Mouse (Mus musculus): ENCODE measurements around the gene Mthfd1l. TPM values are rescaled to one million over a fixed set of nuclear protein-coding genes. Genes with fewer than 3 reads are reported as not detected.

Gene Mthfd1l
- total and polyA plus RNA-seq, 3 experiments, result 53.4 to 237 (median 89.6) TPM

- Histone ChIP-seq H3K4me3 (ENCODE audit: low read depth, low read length) (no peak overlapping the region), H3K36me3 (replicated peaks) (peaks cover 8% of the 10 kb centered on the region), H3K4me1 (ENCODE audit: insufficient read depth, low read depth, low read length) (no peaks in the 10 kb centered on the region), H3K9me3 (replicated peaks) (no peaks in the 10 kb centered on the region), H3K27me3 (ENCODE audit: insufficient read depth, low read length) (no peaks in the 10 kb centered on the region)
- ATAC-seq (ENCODE audit: extremely low read depth, insufficient number of reproducible peaks, low FRiP score, poor library complexity, severe bottlenecking), result no peak
- TF ChIP-seq GATA1 (IDR thresholded peaks at IDR 0.05; ENCODE audit: borderline replicate concordance, low read length) (no peak), TAL1 (conservative IDR thresholded peaks at IDR 0.05; ENCODE audit: low read depth, low read length) (no peak)
- no peak for DNase-seq (ENCODE audit: low spot score)
Observed at GRCm38 (mm10) chr10:4162976-4163375, 190.1 kb downstream of the Mthfd1l start.

- no peak for ATAC-seq (ENCODE audit: extremely low read depth, insufficient number of reproducible peaks, low FRiP score, poor library complexity, severe bottlenecking)
- Histone ChIP-seq H3K4me3 (ENCODE audit: low read depth, low read length) (no peak overlapping the region), H3K27me3 (ENCODE audit: insufficient read depth, low read length) (0 out of 2 replicates have a peak, but pooled peaks cover 3% of the 10 kb centered on the region), H3K9me3 (replicated peaks) (no peaks in the 10 kb centered on the region), H3K36me3 (replicated peaks) (no peaks in the 10 kb centered on the region), H3K4me1 (ENCODE audit: insufficient read depth, low read depth, low read length) (no peaks in the 10 kb centered on the region)
- DNase-seq (ENCODE audit: low spot score), result no peak
- TF ChIP-seq TAL1 (conservative IDR thresholded peaks at IDR 0.05; ENCODE audit: low read depth, low read length), result no peak
- TF ChIP-seq GATA1 (IDR thresholded peaks at IDR 0.05; ENCODE audit: borderline replicate concordance, low read length), result no peak
- TF ChIP-seq GATA2 (IDR thresholded peaks at IDR 0.05; ENCODE audit: borderline replicate concordance, low read depth, low read length), result no peak
- no peak for TF ChIP-seq CTCF (IDR thresholded peaks at IDR 0.05; ENCODE audit: low read depth, low read length)
- no peak for TF ChIP-seq POLR2AphosphoS5 (IDR thresholded peaks at IDR 0.05; ENCODE audit: insufficient replicate concordance, low read depth, low read length)
Observed at GRCm38 (mm10) chr10:4164681-4165080, 191.8 kb downstream of the Mthfd1l start.

GRCm38 (mm10) chr10:4168222-4168798, 195.4 kb downstream of the Mthfd1l start:
- no peaks in the 10 kb centered on the region for H3K36me3 ChIP-seq (replicated peaks)
- H3K27me3 ChIP-seq (ENCODE audit: insufficient read depth, low read length), result peaks cover 12% of the 10 kb centered on the region; the same call in 1 of the 2 replicates
- H3K9me3 ChIP-seq (replicated peaks), result no peaks in the 10 kb centered on the region
- ATAC-seq (ENCODE audit: extremely low read depth, insufficient number of reproducible peaks, low FRiP score, poor library complexity, severe bottlenecking), result no peak
- TF ChIP-seq POLR2AphosphoS5 (IDR thresholded peaks at IDR 0.05; ENCODE audit: insufficient replicate concordance, low read depth, low read length), result no peak
- no peak for TF ChIP-seq GATA1 (IDR thresholded peaks at IDR 0.05; ENCODE audit: borderline replicate concordance, low read length)
- TF ChIP-seq TAL1 (conservative IDR thresholded peaks at IDR 0.05; ENCODE audit: low read depth, low read length), result no peak
- TF ChIP-seq CTCF (IDR thresholded peaks at IDR 0.05; ENCODE audit: low read depth, low read length), result no peak
- no peak for TF ChIP-seq GATA2 (IDR thresholded peaks at IDR 0.05; ENCODE audit: borderline replicate concordance, low read depth, low read length)
- H3K4me3 ChIP-seq (ENCODE audit: low read depth, low read length), result no peak overlapping the region
- no peaks in the 10 kb centered on the region for H3K4me1 ChIP-seq (ENCODE audit: insufficient read depth, low read depth, low read length)
- DNase-seq (ENCODE audit: low spot score), result no peak

- Histone ChIP-seq H3K9me3 (replicated peaks) (no peaks in the 10 kb centered on the region), H3K4me3 (ENCODE audit: low read depth, low read length) (no peak overlapping the region), H3K4me1 (ENCODE audit: insufficient read depth, low read depth, low read length) (no peaks in the 10 kb centered on the region), H3K36me3 (replicated peaks) (no peaks in the 10 kb centered on the region), H3K27me3 (ENCODE audit: insufficient read depth, low read length) (peaks cover 22% of the 10 kb centered on the region)
- ATAC-seq (ENCODE audit: extremely low read depth, insufficient number of reproducible peaks, low FRiP score, poor library complexity, severe bottlenecking) (no peak), DNase-seq (ENCODE audit: low spot score) (no peak)
- TF ChIP-seq TAL1 (conservative IDR thresholded peaks at IDR 0.05; ENCODE audit: low read depth, low read length), result no peak
- no peak for TF ChIP-seq GATA2 (IDR thresholded peaks at IDR 0.05; ENCODE audit: borderline replicate concordance, low read depth, low read length)
- no peak for TF ChIP-seq GATA1 (IDR thresholded peaks at IDR 0.05; ENCODE audit: borderline replicate concordance, low read length)
- no peak for TF ChIP-seq CTCF (IDR thresholded peaks at IDR 0.05; ENCODE audit: low read depth, low read length)
- no peak for TF ChIP-seq POLR2AphosphoS5 (IDR thresholded peaks at IDR 0.05; ENCODE audit: insufficient replicate concordance, low read depth, low read length)
Observed at GRCm38 (mm10) chr10:4174229-4174628, 201.3 kb downstream of the Mthfd1l start.

GRCm38 (mm10) chr10:4174717-4175116, 201.8 kb downstream of the Mthfd1l start:
- TF ChIP-seq TAL1 (conservative IDR thresholded peaks at IDR 0.05; ENCODE audit: low read depth, low read length) (no peak), GATA2 (IDR thresholded peaks at IDR 0.05; ENCODE audit: borderline replicate concordance, low read depth, low read length) (no peak), POLR2AphosphoS5 (IDR thresholded peaks at IDR 0.05; ENCODE audit: insufficient replicate concordance, low read depth, low read length) (no peak), CTCF (IDR thresholded peaks at IDR 0.05; ENCODE audit: low read depth, low read length) (no peak), GATA1 (IDR thresholded peaks at IDR 0.05; ENCODE audit: borderline replicate concordance, low read length) (no peak)
- H3K4me3 ChIP-seq (ENCODE audit: low read depth, low read length), result no peak overlapping the region
- no peaks in the 10 kb centered on the region for H3K36me3 ChIP-seq (replicated peaks)
- ATAC-seq (ENCODE audit: extremely low read depth, insufficient number of reproducible peaks, low FRiP score, poor library complexity, severe bottlenecking) (no peak), DNase-seq (ENCODE audit: low spot score) (no peak)
- H3K9me3 ChIP-seq (replicated peaks), result no peaks in the 10 kb centered on the region
- H3K27me3 ChIP-seq (ENCODE audit: insufficient read depth, low read length), result peaks cover 22% of the 10 kb centered on the region
- no peaks in the 10 kb centered on the region for H3K4me1 ChIP-seq (ENCODE audit: insufficient read depth, low read depth, low read length)

GRCm38 (mm10) chr10:4177285-4177684, 204.4 kb downstream of the Mthfd1l start:
- no peak overlapping the region for H3K4me3 ChIP-seq (ENCODE audit: low read depth, low read length)
- no peak for ATAC-seq (ENCODE audit: extremely low read depth, insufficient number of reproducible peaks, low FRiP score, poor library complexity, severe bottlenecking)

More at GRCm38 (mm10) chr10:4177285-4177684, 204.4 kb downstream of the Mthfd1l start:
- DNase-seq (ENCODE audit: low spot score), result no peak
- Histone ChIP-seq H3K9me3 (replicated peaks) (no peaks in the 10 kb centered on the region), H3K27me3 (ENCODE audit: insufficient read depth, low read length) (peaks cover 26% of the 10 kb centered on the region), H3K4me1 (ENCODE audit: insufficient read depth, low read depth, low read length) (no peaks in the 10 kb centered on the region), H3K36me3 (replicated peaks) (no peaks in the 10 kb centered on the region)
- no peak for TF ChIP-seq TAL1 (conservative IDR thresholded peaks at IDR 0.05; ENCODE audit: low read depth, low read length)
- no peak for TF ChIP-seq GATA1 (IDR thresholded peaks at IDR 0.05; ENCODE audit: borderline replicate concordance, low read length)
- TF ChIP-seq CTCF (IDR thresholded peaks at IDR 0.05; ENCODE audit: low read depth, low read length), result no peak
- TF ChIP-seq POLR2AphosphoS5 (IDR thresholded peaks at IDR 0.05; ENCODE audit: insufficient replicate concordance, low read depth, low read length), result no peak
- no peak for TF ChIP-seq GATA2 (IDR thresholded peaks at IDR 0.05; ENCODE audit: borderline replicate concordance, low read depth, low read length)
